Mouse (Mus musculus): ENCODE measurements at regions not wholly inside any gene's neighbourhood (a gene's known extent, or its start where the extent isn't known, plus 50 kb on each side); places are given as distances from the start of the nearest gene placed in this dataset.

DNA sequence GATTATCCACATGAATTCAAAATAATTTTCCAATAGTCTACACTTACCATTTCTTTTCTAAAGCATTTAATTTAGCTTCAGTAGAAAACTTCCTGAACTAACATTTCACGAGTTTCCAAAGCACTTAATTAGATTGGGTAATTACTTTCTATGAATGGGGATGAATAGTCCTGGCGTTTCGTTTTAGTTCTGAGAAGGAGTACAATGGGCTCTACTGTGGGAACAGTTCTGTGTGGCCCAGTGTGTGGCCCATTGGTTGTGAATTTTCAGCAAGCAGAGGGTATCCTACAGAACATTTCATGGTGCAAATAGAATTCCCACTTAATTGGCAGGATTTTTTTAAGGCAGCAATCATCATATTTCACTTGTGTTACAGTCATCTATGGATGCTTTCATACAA lies 95.5 kb downstream of the 1700017N19Rik start:
- no peaks in the 10 kb centered on the region for H3K4me1 ChIP-seq (replicated peaks)
- 44% methylated on average over 3 of the region's 3 CpGs for WGBS
- H3K9me3 ChIP-seq: no peaks in the 10 kb centered on the region
- H3K4me3 ChIP-seq (replicated peaks): no peak overlapping the region
- no peaks in the 10 kb centered on the region for H3K36me3 ChIP-seq
- no peak overlapping the region for H3K9ac ChIP-seq (replicated peaks)
- no peak overlapping the region for H3K4me2 ChIP-seq
- no peak for ATAC-seq (ENCODE audit: insufficient number of reproducible peaks, insufficient read depth, low FRiP score, low TSS enrichment, low read depth)
- no peak overlapping the region for H3K27ac ChIP-seq
- no peaks in the 10 kb centered on the region for H3K27me3 ChIP-seq

DNA sequence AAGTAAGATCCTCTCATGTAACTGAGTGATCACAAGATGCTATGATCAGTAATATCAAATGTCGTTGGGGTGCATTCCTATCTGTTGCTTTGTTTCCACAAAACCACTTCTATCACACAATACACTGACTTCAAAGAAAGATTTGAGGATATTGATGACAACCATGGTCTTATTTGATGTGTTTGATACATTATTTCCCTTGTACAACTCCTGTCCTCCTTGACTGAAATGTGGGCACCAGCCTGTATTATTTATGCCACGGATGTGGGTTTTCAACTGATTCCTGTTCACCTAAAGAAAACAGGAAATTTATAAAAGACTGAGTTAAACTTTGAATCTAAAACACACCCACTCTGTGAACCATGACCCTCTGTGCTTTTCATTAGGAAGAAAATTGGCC lies 105.7 kb downstream of the 1700017N19Rik start:
- no peak overlapping the region for H3K9ac ChIP-seq (replicated peaks)
- no peaks in the 10 kb centered on the region for H3K27me3 ChIP-seq
- H3K36me3 ChIP-seq: no peaks in the 10 kb centered on the region
- H3K4me3 ChIP-seq (replicated peaks): no peak overlapping the region
- no peaks in the 10 kb centered on the region for H3K9me3 ChIP-seq
- no peak for ATAC-seq (ENCODE audit: insufficient number of reproducible peaks, insufficient read depth, low FRiP score, low TSS enrichment, low read depth)
- H3K4me2 ChIP-seq: no peak overlapping the region
- no peaks in the 10 kb centered on the region for H3K4me1 ChIP-seq (replicated peaks)
- H3K27ac ChIP-seq: no peak overlapping the region
- WGBS: 88% methylated on average over 2 of the region's 2 CpGs

DNA sequence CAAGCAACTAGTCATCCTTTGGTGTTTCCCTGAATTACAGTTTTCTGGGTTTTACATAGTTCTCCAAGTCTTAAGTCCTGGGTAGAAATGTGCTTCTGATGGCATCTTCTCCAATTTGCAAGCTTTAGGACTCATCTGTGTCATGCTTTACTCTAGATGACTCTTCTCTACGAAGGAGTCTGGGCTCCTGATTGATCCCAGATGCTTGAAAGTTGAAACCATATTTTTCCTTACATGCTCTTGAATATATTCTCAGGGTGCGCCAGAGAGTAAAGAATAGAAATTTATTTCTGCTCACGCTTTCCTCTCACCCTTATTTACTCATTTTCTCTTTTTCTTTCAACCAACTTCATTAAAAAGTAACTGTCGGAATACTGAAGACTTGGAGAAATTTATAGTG lies 108.9 kb downstream of the 1700017N19Rik start:
- Histone ChIP-seq H3K4me2 (no peak overlapping the region), H3K4me1 (replicated peaks) (no peaks in the 10 kb centered on the region), H3K4me3 (replicated peaks) (no peak overlapping the region), H3K36me3 (no peaks in the 10 kb centered on the region), H3K27me3 (no peaks in the 10 kb centered on the region), H3K9me3 (no peaks in the 10 kb centered on the region), H3K27ac (no peak overlapping the region), H3K9ac (replicated peaks) (no peak overlapping the region)
- ATAC-seq (ENCODE audit: insufficient number of reproducible peaks, insufficient read depth, low FRiP score, low TSS enrichment, low read depth): no peak
- 60% methylated on average over 4 of the region's 4 CpGs for WGBS

GRCm38 (mm10) chr10:100700281-100701205 lies 110.3 kb downstream of the 1700017N19Rik start:
- Histone ChIP-seq H3K27ac (no peak overlapping the region), H3K9ac (replicated peaks) (no peak overlapping the region), H3K36me3 (no peaks in the 10 kb centered on the region), H3K9me3 (no peaks in the 10 kb centered on the region), H3K4me1 (replicated peaks) (no peaks in the 10 kb centered on the region), H3K27me3 (no peaks in the 10 kb centered on the region), H3K4me2 (no peak overlapping the region), H3K4me3 (replicated peaks) (no peak overlapping the region)
- ATAC-seq (ENCODE audit: insufficient number of reproducible peaks, insufficient read depth, low FRiP score, low TSS enrichment, low read depth): no peak
- WGBS: 72% methylated on average over 10 of the region's 10 CpGs

DNA sequence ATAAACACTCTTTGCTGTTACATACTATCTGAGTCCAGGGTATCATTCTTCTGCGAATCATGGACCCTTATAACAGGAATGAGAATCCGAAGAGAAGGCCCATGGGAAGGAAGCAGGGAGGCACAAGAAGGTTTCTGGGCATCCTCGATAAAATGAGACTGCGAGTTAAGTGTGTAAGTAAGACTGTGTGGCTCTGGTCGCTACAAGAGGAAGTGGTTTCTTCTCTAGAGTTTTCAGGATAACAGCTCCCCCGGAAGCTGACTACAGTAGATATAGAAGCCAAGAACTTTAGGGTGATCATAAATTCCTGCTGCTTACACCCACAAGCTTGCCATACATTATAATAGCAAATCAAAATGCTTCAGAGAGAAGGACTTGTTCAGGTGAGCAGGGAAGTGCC lies 111.7 kb downstream of the 1700017N19Rik start:
- 93% methylated on average over 6 of the region's 6 CpGs for WGBS

DNA sequence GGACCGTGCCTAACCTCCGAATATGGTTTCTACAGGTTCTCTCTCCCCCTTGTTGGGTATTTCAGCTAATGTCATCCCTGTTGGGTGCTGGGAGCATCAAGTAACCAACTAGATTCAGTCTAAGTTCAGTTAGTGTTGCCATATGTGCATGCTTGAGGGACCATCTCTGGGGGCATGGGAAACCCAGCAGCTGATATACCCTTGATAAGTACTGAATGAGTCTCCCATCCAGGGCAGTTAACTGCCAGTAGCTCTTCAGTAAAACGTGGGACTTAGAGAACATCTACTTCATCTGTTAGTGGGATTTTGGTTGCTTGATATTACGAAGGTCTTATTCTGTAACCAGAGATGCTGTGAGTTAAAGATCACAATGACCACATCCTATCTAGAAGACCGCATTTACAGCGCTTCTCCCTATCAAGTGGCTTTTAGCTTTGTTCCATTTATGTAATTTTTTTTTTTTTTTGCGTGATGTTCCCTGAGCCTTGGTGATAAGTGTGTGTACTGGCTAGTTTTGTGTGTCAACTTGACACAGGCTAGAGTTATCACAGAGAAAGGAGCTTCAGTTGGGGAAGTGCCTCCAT lies 125.9 kb downstream of the 1700017N19Rik start:
- no peak overlapping the region for H3K27ac ChIP-seq
- no peaks in the 10 kb centered on the region for H3K27me3 ChIP-seq
- H3K4me3 ChIP-seq (replicated peaks): no peak overlapping the region
- 83% methylated on average over 7 of the region's 7 CpGs for WGBS
- H3K4me2 ChIP-seq: no peak overlapping the region
- no peak overlapping the region for H3K9ac ChIP-seq (replicated peaks)
- H3K9me3 ChIP-seq: no peaks in the 10 kb centered on the region
- H3K4me1 ChIP-seq (replicated peaks): no peaks in the 10 kb centered on the region
- no peak for ATAC-seq (ENCODE audit: insufficient number of reproducible peaks, insufficient read depth, low FRiP score, low TSS enrichment, low read depth)
- no peaks in the 10 kb centered on the region for H3K36me3 ChIP-seq

More for the DNA sequence above, 111.7 kb downstream of the 1700017N19Rik start:
- no peak for ATAC-seq (ENCODE audit: insufficient number of reproducible peaks, insufficient read depth, low FRiP score, low TSS enrichment, low read depth)
- Histone ChIP-seq H3K4me3 (replicated peaks) (no peak overlapping the region), H3K9ac (replicated peaks) (no peak overlapping the region), H3K36me3 (no peaks in the 10 kb centered on the region), H3K27ac (no peak overlapping the region), H3K27me3 (no peaks in the 10 kb centered on the region), H3K9me3 (no peaks in the 10 kb centered on the region), H3K4me2 (no peak overlapping the region), H3K4me1 (replicated peaks) (no peaks in the 10 kb centered on the region)

DNA sequence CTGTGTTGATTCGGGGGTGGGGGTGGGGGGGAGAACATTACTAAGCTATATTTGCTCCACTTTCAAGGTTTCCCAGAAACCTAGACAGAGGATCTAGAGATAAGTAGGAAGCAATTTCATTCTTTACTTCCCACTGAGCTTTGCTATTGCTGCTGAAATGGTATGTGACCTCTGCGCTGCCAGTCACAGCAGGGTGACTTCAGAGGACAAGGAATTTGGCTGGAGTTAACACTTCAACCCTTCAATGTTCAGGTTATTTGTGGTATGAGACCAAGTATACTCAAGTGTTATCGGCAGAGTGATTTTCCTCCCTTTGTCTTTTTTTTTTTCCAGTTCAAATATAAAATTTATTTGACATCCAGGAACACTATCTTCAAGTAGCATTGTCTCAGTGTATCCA lies 128.3 kb downstream of the 1700017N19Rik start:
- H3K4me3 ChIP-seq (replicated peaks): no peak overlapping the region
- no peaks in the 10 kb centered on the region for H3K9me3 ChIP-seq
- H3K36me3 ChIP-seq: no peaks in the 10 kb centered on the region
- WGBS: 63% methylated on average over 3 of the region's 3 CpGs
- H3K27me3 ChIP-seq: no peaks in the 10 kb centered on the region
- H3K4me1 ChIP-seq (replicated peaks): no peaks in the 10 kb centered on the region
- H3K9ac ChIP-seq (replicated peaks): no peak overlapping the region
- H3K27ac ChIP-seq: no peak overlapping the region
- no peak overlapping the region for H3K4me2 ChIP-seq
- ATAC-seq (ENCODE audit: insufficient number of reproducible peaks, insufficient read depth, low FRiP score, low TSS enrichment, low read depth): no peak

DNA sequence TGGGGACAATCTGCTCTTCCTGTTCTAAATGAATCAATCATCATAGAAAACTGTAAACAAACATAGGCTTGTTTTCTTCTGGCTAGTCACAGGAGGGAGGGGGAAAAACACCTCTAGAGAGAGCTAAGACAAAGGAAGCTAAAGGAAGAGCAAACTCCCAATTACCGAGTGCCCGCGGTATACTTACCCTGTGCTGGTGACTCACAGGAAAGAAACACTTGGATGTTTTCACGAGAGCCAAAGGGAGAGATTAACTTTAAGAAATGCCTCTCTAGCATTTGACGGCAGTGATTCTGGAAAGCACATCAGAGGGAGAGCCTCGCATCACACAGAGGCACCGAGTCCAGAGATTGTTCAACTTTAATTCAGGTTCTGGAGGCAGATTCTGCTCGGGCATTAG lies 151.0 kb downstream of the 1700017N19Rik start:
- no peak for ATAC-seq (ENCODE audit: insufficient number of reproducible peaks, insufficient read depth, low FRiP score, low TSS enrichment, low read depth)
- WGBS: 66% methylated on average over 8 of the region's 8 CpGs

GRCm38 (mm10) chr10:100742065-100742464 lies 151.8 kb downstream of the 1700017N19Rik start:
- Histone ChIP-seq H3K27me3 (no peaks in the 10 kb centered on the region), H3K9me3 (no peaks in the 10 kb centered on the region), H3K27ac (no peak overlapping the region), H3K9ac (replicated peaks) (no peak overlapping the region), H3K4me2 (no peak overlapping the region), H3K4me1 (replicated peaks) (no peaks in the 10 kb centered on the region), H3K36me3 (no peaks in the 10 kb centered on the region), H3K4me3 (replicated peaks) (no peak overlapping the region)
- WGBS: 7% methylated on average over 7 of the region's 7 CpGs
- ATAC-seq (ENCODE audit: insufficient number of reproducible peaks, insufficient read depth, low FRiP score, low TSS enrichment, low read depth): peak; percentile 37; the same call in 1 of the 2 replicates

More for the DNA sequence above, 151.0 kb downstream of the 1700017N19Rik start:
- no peaks in the 10 kb centered on the region for H3K27me3 ChIP-seq
- H3K4me3 ChIP-seq (replicated peaks): no peak overlapping the region
- H3K27ac ChIP-seq: no peak overlapping the region
- no peaks in the 10 kb centered on the region for H3K4me1 ChIP-seq (replicated peaks)
- no peaks in the 10 kb centered on the region for H3K36me3 ChIP-seq
- no peak overlapping the region for H3K4me2 ChIP-seq
- H3K9ac ChIP-seq (replicated peaks): no peak overlapping the region
- H3K9me3 ChIP-seq: no peaks in the 10 kb centered on the region

GRCm38 (mm10) chr10:100746151-100746550 lies 155.9 kb downstream of the 1700017N19Rik start:
- no peak for ATAC-seq (ENCODE audit: insufficient number of reproducible peaks, insufficient read depth, low FRiP score, low TSS enrichment, low read depth)

DNA sequence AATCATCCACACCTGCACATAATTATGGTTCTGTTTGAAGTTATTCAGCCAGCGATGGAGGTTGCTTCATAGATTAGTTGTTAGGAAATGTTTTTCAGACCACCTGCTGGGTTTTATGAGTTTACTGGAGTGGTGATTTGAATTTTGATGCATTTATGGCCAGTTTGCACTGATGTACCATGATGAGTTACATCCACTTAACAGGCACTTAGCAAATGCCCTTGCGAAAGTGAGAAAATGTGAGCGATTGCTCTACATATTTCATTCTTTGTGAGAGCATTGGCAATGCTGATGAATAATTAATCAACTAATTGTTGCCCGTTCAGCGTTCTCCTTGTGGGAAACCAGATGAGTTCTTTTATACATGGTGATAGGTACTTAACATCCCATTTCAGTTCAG lies 164.7 kb downstream of the 1700017N19Rik start:
- Histone ChIP-seq H3K4me3 (replicated peaks) (no peak overlapping the region), H3K4me2 (no peak overlapping the region), H3K27me3 (no peaks in the 10 kb centered on the region), H3K27ac (no peak overlapping the region), H3K9me3 (no peaks in the 10 kb centered on the region), H3K9ac (replicated peaks) (no peak overlapping the region), H3K36me3 (no peaks in the 10 kb centered on the region), H3K4me1 (replicated peaks) (peaks cover 5% of the 10 kb centered on the region)
- ATAC-seq (ENCODE audit: insufficient number of reproducible peaks, insufficient read depth, low FRiP score, low TSS enrichment, low read depth): no peak
- 28% methylated on average over 5 of the region's 5 CpGs for WGBS

More at GRCm38 (mm10) chr10:100746151-100746550, 155.9 kb downstream of the 1700017N19Rik start:
- 65% methylated on average over 7 of the region's 7 CpGs for WGBS
- no peaks in the 10 kb centered on the region for H3K27me3 ChIP-seq
- no peak overlapping the region for H3K9ac ChIP-seq (replicated peaks)
- H3K4me2 ChIP-seq: no peak overlapping the region
- no peak overlapping the region for H3K4me3 ChIP-seq (replicated peaks)
- H3K9me3 ChIP-seq: no peaks in the 10 kb centered on the region
- no peaks in the 10 kb centered on the region for H3K4me1 ChIP-seq (replicated peaks)
- no peak overlapping the region for H3K27ac ChIP-seq
- H3K36me3 ChIP-seq: no peaks in the 10 kb centered on the region
